Mouse (Mus musculus) A20 (cell line): Measurements from ENCODE around the gene Serpinb9d.
A peak's percentile ranks its signal among the peaks of the same experiment; 100 is the strongest.
"Not testable (repeated sequence)": the region's sequence is repeated elsewhere in the genome, so short reads cannot be mapped to it uniquely, and the experiment has no call there.

Experiments used
- DNase-seq: peaks from one replicate; pipeline ENCODE4 v3.0.0-alpha.2; 2011; ENCODE audit warnings: low read depth, low spot score

The Serpinb9d gene

GRCm38 (mm10) chr13:33192659-33193058 is at the start of gene Serpinb9d:
TSS of gene Serpinb9d (plus strand) at chr13:33192959.
- no peak for DNase-seq

- no peak for DNase-seq
Measured at GRCm38 (mm10) chr13:33159642-33160041, 33.1 kb upstream of the Serpinb9d start, which contains the start of gene Serpinb9c. TSS of gene Serpinb9c (minus strand) at chr13:33159742.

GRCm38 (mm10) chr13:33190486-33190885 is 2.3 kb upstream of the Serpinb9d start:
- not testable (repeated sequence) for DNase-seq

GRCm38 (mm10) chr13:33199740-33200139 is 7.0 kb downstream of the Serpinb9d start:
- DNase-seq, result peak; percentile 41

- DNase-seq, result not testable (repeated sequence)
Measured at GRCm38 (mm10) chr13:33249312-33249711, 56.6 kb downstream of the Serpinb9d start, which contains the start of gene Serpinb9e. TSS of gene Serpinb9e (plus strand) at chr13:33249612.
